Mouse (Mus musculus): ENCODE measurements at regions not wholly inside any gene's neighbourhood (a gene's known extent, or its start where the extent isn't known, plus 50 kb on each side); places are given as distances from the start of the nearest gene placed in this dataset.

- TF ChIP-seq MYOD1 (IDR thresholded peaks at IDR 0.05; ENCODE audit: control insufficient read depth, insufficient read length, low read depth) (no peak), CTCF (IDR thresholded peaks at IDR 0.05; ENCODE audit: control insufficient read depth, insufficient read depth, insufficient read length) (no peak), USF1 (IDR thresholded peaks at IDR 0.05; ENCODE audit: low read depth) (no peak), MAX (IDR thresholded peaks at IDR 0.05) (no peak)
Observed at GRCm38 (mm10) chr7:124855056-124855455, 589.4 kb upstream of the Kdm8 start.

Measured in C2C12 (cell line).